Mouse (Mus musculus): ENCODE measurements around the gene Ptprh. TPM values are rescaled to one million over a fixed set of nuclear protein-coding genes. Genes with fewer than 3 reads are reported as not detected.

The Ptprh gene
- polyA plus RNA-seq, 1 experiment from 2014 or later: not detected

- Histone ChIP-seq H3K27ac (ENCODE audit: low read depth, low read length) (no peak overlapping the region), H3K9ac (ENCODE audit: low read depth, low read length) (no peak overlapping the region), H3K4me3 (ENCODE audit: low read depth, low read length) (no peak overlapping the region), H3K4me1 (ENCODE audit: control insufficient read depth, insufficient read depth, low read length) (no peaks in the 10 kb centered on the region), H3K4me2 (no peak overlapping the region), H3K27me3 (ENCODE audit: control insufficient read depth, insufficient read depth, low read length) (no peaks in the 10 kb centered on the region), H3K9me3 (replicated peaks; ENCODE audit: control insufficient read depth, low read length) (no peaks in the 10 kb centered on the region), H3K36me3 (ENCODE audit: control insufficient read depth, insufficient read depth, low read length) (peaks cover 49% of the 10 kb centered on the region)
- 84% methylated on average over 11 of the region's 11 CpGs for WGBS (ENCODE audit: insufficient replicate concordance)
- no peak for ATAC-seq (replicated peaks; ENCODE audit: insufficient number of reproducible peaks, low FRiP score, low TSS enrichment)
Observed at GRCm38 (mm10) chr7:4641155-4641554, 37.3 kb upstream of the Ptprh start.

GRCm38 (mm10) chr7:4636179-4636578 is 32.3 kb upstream of the Ptprh start:
- H3K4me1 ChIP-seq (ENCODE audit: control insufficient read depth, insufficient read depth, low read length): no peaks in the 10 kb centered on the region
- no peaks in the 10 kb centered on the region for H3K9me3 ChIP-seq (replicated peaks; ENCODE audit: control insufficient read depth, low read length)
- WGBS (ENCODE audit: insufficient replicate concordance): 83% methylated on average over 4 of the region's 4 CpGs
- peaks cover 40% of the 10 kb centered on the region for H3K36me3 ChIP-seq (ENCODE audit: control insufficient read depth, insufficient read depth, low read length)
- ATAC-seq (replicated peaks; ENCODE audit: insufficient number of reproducible peaks, low FRiP score, low TSS enrichment): no peak
- H3K27me3 ChIP-seq (ENCODE audit: control insufficient read depth, insufficient read depth, low read length): no peaks in the 10 kb centered on the region
- no peak overlapping the region for H3K9ac ChIP-seq (ENCODE audit: low read depth, low read length)
- H3K27ac ChIP-seq (ENCODE audit: low read depth, low read length): no peak overlapping the region
- H3K4me3 ChIP-seq (ENCODE audit: low read depth, low read length): no peak overlapping the region
- H3K4me2 ChIP-seq: no peak overlapping the region

- Histone ChIP-seq H3K4me2 (no peak within 1 kb of the TSS), H3K27me3 (ENCODE audit: control insufficient read depth, insufficient read depth, low read length) (no peaks in the 10 kb centered on the region), H3K4me3 (ENCODE audit: low read depth, low read length) (no peak within 1 kb of the TSS), H3K9me3 (replicated peaks; ENCODE audit: control insufficient read depth, low read length) (no peaks in the 10 kb centered on the region), H3K27ac (ENCODE audit: low read depth, low read length) (peak within 1 kb of the TSS; percentile 31; the same call in 1 of the 2 replicates), H3K4me1 (ENCODE audit: control insufficient read depth, insufficient read depth, low read length) (no peaks in the 10 kb centered on the region), H3K9ac (ENCODE audit: low read depth, low read length) (no peak within 1 kb of the TSS), H3K36me3 (ENCODE audit: control insufficient read depth, insufficient read depth, low read length) (peaks cover 30% of the 10 kb centered on the region)
- WGBS (ENCODE audit: insufficient replicate concordance): 86% methylated on average over 4 of the region's 4 CpGs
- ATAC-seq (replicated peaks; ENCODE audit: insufficient number of reproducible peaks, low FRiP score, low TSS enrichment): no peak
Observed at GRCm38 (mm10) chr7:4631031-4631430, 27.2 kb upstream of the Ptprh start, which contains the start of gene Tmem86b. Gene Tmem86b (minus strand): TSS chr7:4631422.

- Histone ChIP-seq H3K4me1 (ENCODE audit: control insufficient read depth, insufficient read depth, low read length) (no peaks in the 10 kb centered on the region), H3K27ac (ENCODE audit: low read depth, low read length) (peak overlapping the region; percentile 67), H3K4me3 (ENCODE audit: low read depth, low read length) (peak overlapping the region; percentile 24), H3K27me3 (ENCODE audit: control insufficient read depth, insufficient read depth, low read length) (no peaks in the 10 kb centered on the region), H3K4me2 (peak overlapping the region; percentile 48; the same call in 1 of the 2 replicates), H3K9me3 (replicated peaks; ENCODE audit: control insufficient read depth, low read length) (no peaks in the 10 kb centered on the region), H3K9ac (ENCODE audit: low read depth, low read length) (peak overlapping the region; percentile 47; the same call in 1 of the 2 replicates), H3K36me3 (ENCODE audit: control insufficient read depth, insufficient read depth, low read length) (peaks cover 25% of the 10 kb centered on the region)
- 48% methylated on average over 1 of the region's 1 CpGs for WGBS (ENCODE audit: insufficient replicate concordance)
- ATAC-seq (replicated peaks; ENCODE audit: insufficient number of reproducible peaks, low FRiP score, low TSS enrichment): peak; percentile 87
Observed at GRCm38 (mm10) chr7:4630198-4630597, 26.4 kb upstream of the Ptprh start.

- 0 out of 2 replicates have a peak, but pooled peaks have one; percentile 14 for ATAC-seq (replicated peaks; ENCODE audit: insufficient number of reproducible peaks, low FRiP score, low TSS enrichment)
- peak overlapping the region; percentile 67 for H3K27ac ChIP-seq (ENCODE audit: low read depth, low read length)
Observed at GRCm38 (mm10) chr7:4629586-4629985, 25.7 kb upstream of the Ptprh start.

GRCm38 (mm10) chr7:4625928-4626327 is 22.1 kb upstream of the Ptprh start:
- 91% methylated on average over 2 of the region's 2 CpGs for WGBS (ENCODE audit: insufficient replicate concordance)
- Histone ChIP-seq H3K9ac (ENCODE audit: low read depth, low read length) (no peak overlapping the region), H3K36me3 (ENCODE audit: control insufficient read depth, insufficient read depth, low read length) (peaks cover 6% of the 10 kb centered on the region), H3K9me3 (replicated peaks; ENCODE audit: control insufficient read depth, low read length) (no peaks in the 10 kb centered on the region), H3K27ac (ENCODE audit: low read depth, low read length) (no peak overlapping the region), H3K27me3 (ENCODE audit: control insufficient read depth, insufficient read depth, low read length) (no peaks in the 10 kb centered on the region), H3K4me2 (no peak overlapping the region), H3K4me1 (ENCODE audit: control insufficient read depth, insufficient read depth, low read length) (no peaks in the 10 kb centered on the region), H3K4me3 (ENCODE audit: low read depth, low read length) (no peak overlapping the region)
- ATAC-seq (replicated peaks; ENCODE audit: insufficient number of reproducible peaks, low FRiP score, low TSS enrichment): no peak

More at GRCm38 (mm10) chr7:4629586-4629985, 25.7 kb upstream of the Ptprh start:
- Histone ChIP-seq H3K27me3 (ENCODE audit: control insufficient read depth, insufficient read depth, low read length) (no peaks in the 10 kb centered on the region), H3K4me3 (ENCODE audit: low read depth, low read length) (peak overlapping the region; percentile 24), H3K9ac (ENCODE audit: low read depth, low read length) (peak overlapping the region; percentile 47; the same call in 1 of the 2 replicates), H3K4me1 (ENCODE audit: control insufficient read depth, insufficient read depth, low read length) (no peaks in the 10 kb centered on the region), H3K36me3 (ENCODE audit: control insufficient read depth, insufficient read depth, low read length) (peaks cover 25% of the 10 kb centered on the region), H3K9me3 (replicated peaks; ENCODE audit: control insufficient read depth, low read length) (no peaks in the 10 kb centered on the region), H3K4me2 (peak overlapping the region; percentile 48)
- 73% methylated on average over 5 of the region's 5 CpGs for WGBS (ENCODE audit: insufficient replicate concordance)

- Histone ChIP-seq H3K36me3 (ENCODE audit: control insufficient read depth, insufficient read depth, low read length) (peaks cover 3% of the 10 kb centered on the region; the same call in 1 of the 2 replicates), H3K9me3 (replicated peaks; ENCODE audit: control insufficient read depth, low read length) (no peaks in the 10 kb centered on the region), H3K4me2 (no peak overlapping the region), H3K27me3 (ENCODE audit: control insufficient read depth, insufficient read depth, low read length) (no peaks in the 10 kb centered on the region), H3K4me1 (ENCODE audit: control insufficient read depth, insufficient read depth, low read length) (no peaks in the 10 kb centered on the region), H3K27ac (ENCODE audit: low read depth, low read length) (no peak overlapping the region), H3K9ac (ENCODE audit: low read depth, low read length) (no peak overlapping the region), H3K4me3 (ENCODE audit: low read depth, low read length) (no peak overlapping the region)
- ATAC-seq (replicated peaks; ENCODE audit: insufficient number of reproducible peaks, low FRiP score, low TSS enrichment): no peak
- 39% methylated on average over 1 of the region's 1 CpGs for WGBS (ENCODE audit: insufficient replicate concordance)
Observed at GRCm38 (mm10) chr7:4624343-4624742, 20.5 kb upstream of the Ptprh start.

- no peaks in the 10 kb centered on the region for H3K9me3 ChIP-seq (replicated peaks; ENCODE audit: control insufficient read depth, low read length)
- H3K4me2 ChIP-seq: no peak overlapping the region
- no peak overlapping the region for H3K9ac ChIP-seq (ENCODE audit: low read depth, low read length)
- ATAC-seq (replicated peaks; ENCODE audit: insufficient number of reproducible peaks, low FRiP score, low TSS enrichment): no peak
- H3K27me3 ChIP-seq (ENCODE audit: control insufficient read depth, insufficient read depth, low read length): no peaks in the 10 kb centered on the region
- H3K27ac ChIP-seq (ENCODE audit: low read depth, low read length): no peak overlapping the region
- WGBS (ENCODE audit: insufficient replicate concordance): 26% methylated on average over 4 of the region's 4 CpGs
- no peak overlapping the region for H3K4me3 ChIP-seq (ENCODE audit: low read depth, low read length)
- no peaks in the 10 kb centered on the region; the same call in 1 of the 2 replicates for H3K36me3 ChIP-seq (ENCODE audit: control insufficient read depth, insufficient read depth, low read length)
- no peaks in the 10 kb centered on the region for H3K4me1 ChIP-seq (ENCODE audit: control insufficient read depth, insufficient read depth, low read length)
Observed at GRCm38 (mm10) chr7:4623544-4624189, 19.8 kb upstream of the Ptprh start.

- 24% methylated on average over 1 of the region's 1 CpGs for WGBS (ENCODE audit: insufficient replicate concordance)
- Histone ChIP-seq H3K27ac (ENCODE audit: low read depth, low read length) (no peak overlapping the region), H3K9me3 (replicated peaks; ENCODE audit: control insufficient read depth, low read length) (no peaks in the 10 kb centered on the region), H3K4me1 (ENCODE audit: control insufficient read depth, insufficient read depth, low read length) (no peaks in the 10 kb centered on the region), H3K36me3 (ENCODE audit: control insufficient read depth, insufficient read depth, low read length) (no peaks in the 10 kb centered on the region), H3K9ac (ENCODE audit: low read depth, low read length) (no peak overlapping the region), H3K27me3 (ENCODE audit: control insufficient read depth, insufficient read depth, low read length) (no peaks in the 10 kb centered on the region), H3K4me3 (ENCODE audit: low read depth, low read length) (no peak overlapping the region), H3K4me2 (no peak overlapping the region)
- no peak for ATAC-seq (replicated peaks; ENCODE audit: insufficient number of reproducible peaks, low FRiP score, low TSS enrichment)
Observed at GRCm38 (mm10) chr7:4619979-4620378, 16.1 kb upstream of the Ptprh start.
